Mouse (Mus musculus): ENCODE measurements at regions not wholly inside any gene's neighbourhood (a gene's known extent, or its start where the extent isn't known, plus 50 kb on each side); places are given as distances from the start of the nearest gene placed in this dataset.

GRCm38 (mm10) chr10:37677826-37678225 is 539.1 kb upstream of the Marcks start:
- no peak for DNase-seq (ENCODE audit: low spot score)
- WGBS: 85% methylated on average over 1 of the region's 1 CpGs
- H3K27ac ChIP-seq (replicated peaks): no peak overlapping the region
- no peaks in the 10 kb centered on the region for H3K9me3 ChIP-seq
- H3K4me3 ChIP-seq: no peak overlapping the region
- no peaks in the 10 kb centered on the region for H3K27me3 ChIP-seq (replicated peaks; ENCODE audit: low read depth, poor library complexity, severe bottlenecking)
- no peaks in the 10 kb centered on the region for H3K4me1 ChIP-seq
- H3K36me3 ChIP-seq (replicated peaks): no peaks in the 10 kb centered on the region

DNA sequence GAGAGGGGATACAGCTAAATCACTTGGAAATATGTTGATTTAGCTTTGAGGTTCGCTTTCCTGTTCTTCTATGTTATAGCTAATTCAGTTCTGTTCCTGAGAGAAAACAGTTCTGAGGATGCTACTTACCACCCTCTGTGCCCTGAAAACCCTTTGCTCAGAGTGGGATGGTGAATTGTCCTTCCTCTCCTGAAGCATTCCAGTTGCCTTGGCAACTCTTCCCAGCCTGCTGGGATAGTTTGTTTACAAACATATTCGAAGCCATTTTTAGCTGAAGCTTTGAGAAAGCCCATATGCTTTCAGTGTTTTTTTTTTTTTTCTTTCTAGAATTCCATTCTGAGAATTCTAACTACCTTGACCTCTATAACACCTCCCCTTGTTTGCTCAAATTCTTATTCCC is 530.1 kb upstream of the Marcks start:
- DNase-seq (ENCODE audit: low spot score): no peak
- Histone ChIP-seq H3K27ac (replicated peaks) (no peak overlapping the region), H3K4me1 (peaks cover 26% of the 10 kb centered on the region), H3K4me3 (no peak overlapping the region), H3K36me3 (replicated peaks) (no peaks in the 10 kb centered on the region), H3K27me3 (replicated peaks; ENCODE audit: low read depth, poor library complexity, severe bottlenecking) (no peaks in the 10 kb centered on the region), H3K9me3 (no peaks in the 10 kb centered on the region)
- WGBS: 60% methylated on average over 2 of the region's 2 CpGs

DNA sequence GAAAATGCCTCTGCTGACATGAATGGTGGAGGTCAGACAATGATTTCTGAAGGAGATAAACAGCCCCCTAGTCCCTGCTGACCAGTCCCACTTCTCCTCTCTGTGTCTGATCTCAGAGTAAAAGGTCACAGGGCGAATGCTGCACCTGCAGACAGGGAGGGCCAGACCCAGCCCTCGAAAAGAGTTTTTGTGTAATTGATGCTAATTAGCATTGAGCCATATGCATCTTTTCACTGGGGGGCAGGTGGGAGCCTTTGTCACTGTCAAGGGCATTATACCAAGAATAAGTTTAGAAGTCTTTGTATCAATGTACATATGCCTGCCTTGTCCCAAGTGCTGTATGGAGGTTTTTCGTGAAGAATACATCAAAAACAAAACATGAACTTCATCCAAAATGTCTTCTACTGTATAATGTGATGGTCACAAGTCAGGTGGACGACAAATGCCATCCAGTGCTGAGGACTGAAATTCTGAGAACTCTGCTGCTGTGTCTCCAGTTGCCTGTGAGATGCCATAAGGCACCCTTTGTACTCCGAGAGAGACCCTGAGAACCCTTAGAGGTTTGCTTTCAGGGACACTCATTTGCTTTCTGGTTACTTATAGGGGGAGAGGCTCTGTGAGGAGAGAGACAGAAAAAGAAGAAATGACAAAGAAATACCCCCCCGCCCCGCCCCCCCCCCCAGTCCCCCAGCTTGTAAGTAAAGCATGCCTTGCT is 528.5 kb upstream of the Marcks start:
- H3K36me3 ChIP-seq (replicated peaks): no peaks in the 10 kb centered on the region
- peak; percentile 12 for DNase-seq (ENCODE audit: low spot score)
- peak overlapping the region; percentile 40; the same call in 1 of the 2 replicates for H3K27ac ChIP-seq (replicated peaks)
- 43% methylated on average over 7 of the region's 7 CpGs for WGBS
- H3K9me3 ChIP-seq: no peaks in the 10 kb centered on the region
- H3K4me3 ChIP-seq: no peak overlapping the region
- no peaks in the 10 kb centered on the region for H3K27me3 ChIP-seq (replicated peaks; ENCODE audit: low read depth, poor library complexity, severe bottlenecking)
- H3K4me1 ChIP-seq: peaks cover 26% of the 10 kb centered on the region

GRCm38 (mm10) chr10:37666535-37666934 is 527.8 kb upstream of the Marcks start:
- 73% methylated on average over 2 of the region's 2 CpGs for WGBS

GRCm38 (mm10) chr10:37637001-37637562 is 498.4 kb upstream of the Marcks start:
- DNase-seq (ENCODE audit: low spot score): peak; percentile 79
- peaks cover 24% of the 10 kb centered on the region for H3K4me1 ChIP-seq
- no peaks in the 10 kb centered on the region for H3K9me3 ChIP-seq
- WGBS: 28% methylated on average over 7 of the region's 7 CpGs
- peak overlapping the region; percentile 12; the same call in 1 of the 2 replicates for H3K4me3 ChIP-seq
- no peaks in the 10 kb centered on the region for H3K27me3 ChIP-seq (replicated peaks; ENCODE audit: low read depth, poor library complexity, severe bottlenecking)
- H3K36me3 ChIP-seq (replicated peaks): no peaks in the 10 kb centered on the region
- H3K27ac ChIP-seq (replicated peaks): peak overlapping the region; percentile 69

More at GRCm38 (mm10) chr10:37666535-37666934, 527.8 kb upstream of the Marcks start:
- Histone ChIP-seq H3K4me1 (peaks cover 26% of the 10 kb centered on the region), H3K9me3 (no peaks in the 10 kb centered on the region), H3K27me3 (replicated peaks; ENCODE audit: low read depth, poor library complexity, severe bottlenecking) (no peaks in the 10 kb centered on the region), H3K27ac (replicated peaks) (no peak overlapping the region), H3K36me3 (replicated peaks) (no peaks in the 10 kb centered on the region), H3K4me3 (no peak overlapping the region)
- no peak for DNase-seq (ENCODE audit: low spot score)

- H3K27ac ChIP-seq (replicated peaks): peak overlapping the region; percentile 69
- no peaks in the 10 kb centered on the region for H3K27me3 ChIP-seq (replicated peaks; ENCODE audit: low read depth, poor library complexity, severe bottlenecking)
- peaks cover 24% of the 10 kb centered on the region for H3K4me1 ChIP-seq
- peak overlapping the region; percentile 12; the same call in 1 of the 2 replicates for H3K4me3 ChIP-seq
- 37% methylated on average over 4 of the region's 4 CpGs for WGBS
- no peaks in the 10 kb centered on the region for H3K9me3 ChIP-seq
- DNase-seq (ENCODE audit: low spot score): no peak
- no peaks in the 10 kb centered on the region for H3K36me3 ChIP-seq (replicated peaks)
Measured at GRCm38 (mm10) chr10:37636421-37636820, 497.7 kb upstream of the Marcks start.

- H3K4me3 ChIP-seq: no peak overlapping the region
- 92% methylated on average over 1 of the region's 1 CpGs for WGBS
- no peaks in the 10 kb centered on the region for H3K27me3 ChIP-seq (replicated peaks; ENCODE audit: low read depth, poor library complexity, severe bottlenecking)
- no peaks in the 10 kb centered on the region for H3K9me3 ChIP-seq
- no peak for DNase-seq (ENCODE audit: low spot score)
- no peaks in the 10 kb centered on the region for H3K36me3 ChIP-seq (replicated peaks)
- peaks cover 13% of the 10 kb centered on the region for H3K4me1 ChIP-seq
- no peak overlapping the region for H3K27ac ChIP-seq (replicated peaks)
Measured at GRCm38 (mm10) chr10:37630403-37630802, 491.7 kb upstream of the Marcks start.

DNA sequence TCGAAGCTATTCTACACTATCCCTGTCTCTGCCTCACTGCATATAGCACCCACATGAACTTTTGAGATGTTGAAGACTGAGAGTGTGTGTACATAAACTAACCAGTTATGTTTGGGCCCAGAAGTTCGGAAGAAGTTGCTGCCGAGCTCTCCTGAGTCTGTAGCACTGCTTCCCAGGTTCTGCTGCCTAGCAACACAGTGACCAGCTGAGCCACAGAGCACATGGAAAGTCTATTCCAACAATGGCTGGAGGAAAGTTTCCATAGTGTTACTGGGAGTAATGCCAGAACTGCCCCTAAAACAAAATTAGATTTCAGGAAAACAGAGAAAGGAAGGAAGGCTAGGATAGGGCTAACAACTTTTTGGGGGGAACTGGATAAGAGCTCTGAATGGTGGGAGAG is 489.2 kb upstream of the Marcks start:
- Histone ChIP-seq H3K27me3 (replicated peaks; ENCODE audit: low read depth, poor library complexity, severe bottlenecking) (no peaks in the 10 kb centered on the region), H3K4me1 (peaks cover 9% of the 10 kb centered on the region), H3K36me3 (replicated peaks) (no peaks in the 10 kb centered on the region), H3K27ac (replicated peaks) (no peak overlapping the region; the same call in 1 of the 2 replicates), H3K9me3 (no peaks in the 10 kb centered on the region), H3K4me3 (no peak overlapping the region)
- no peak for DNase-seq (ENCODE audit: low spot score)
- 87% methylated on average over 3 of the region's 3 CpGs for WGBS

- Histone ChIP-seq H3K27me3 (replicated peaks; ENCODE audit: low read depth, poor library complexity, severe bottlenecking) (no peaks in the 10 kb centered on the region), H3K27ac (replicated peaks) (no peak overlapping the region), H3K4me3 (no peak overlapping the region), H3K9me3 (no peaks in the 10 kb centered on the region), H3K36me3 (replicated peaks) (no peaks in the 10 kb centered on the region), H3K4me1 (peaks cover 9% of the 10 kb centered on the region)
- DNase-seq (ENCODE audit: low spot score): peak; percentile 31
- WGBS: 51% methylated on average over 5 of the region's 5 CpGs
Measured at GRCm38 (mm10) chr10:37626758-37627201, 488.1 kb upstream of the Marcks start.

DNA sequence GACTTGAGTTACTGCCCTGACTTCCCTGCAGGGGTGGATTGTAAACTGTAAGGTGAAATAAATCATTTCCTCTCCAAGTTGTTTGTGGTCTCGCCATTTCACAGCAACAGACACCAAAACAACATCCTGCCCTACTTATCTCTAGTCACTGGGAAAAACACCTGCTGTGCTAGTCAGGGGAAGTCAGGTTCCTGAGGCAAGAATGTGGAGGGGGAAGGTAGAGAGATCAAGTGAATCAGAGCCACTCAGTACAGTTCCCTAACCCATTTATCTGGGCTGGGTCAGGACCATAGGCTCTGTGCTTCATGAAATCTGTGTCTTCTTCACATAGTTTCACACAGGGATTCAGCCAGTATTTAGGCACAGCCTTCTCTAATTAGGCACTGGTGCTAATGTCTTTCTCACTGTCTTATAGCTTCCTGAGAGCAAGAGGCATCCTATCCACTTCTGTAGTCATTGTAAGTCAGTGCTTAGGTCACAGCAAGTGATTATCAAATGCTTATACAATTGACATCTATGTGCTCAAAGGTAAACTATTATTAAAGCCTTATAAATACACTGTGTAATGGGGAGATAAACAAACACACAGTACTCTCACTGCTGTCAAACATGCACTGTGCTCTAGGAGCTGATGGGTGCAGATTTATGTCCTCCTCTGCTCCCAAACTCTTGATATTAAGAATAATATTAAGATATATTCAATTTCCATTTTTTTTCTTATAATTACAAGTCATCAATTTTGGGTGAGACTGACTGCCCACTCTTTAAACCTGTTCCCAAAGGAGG is 487.4 kb upstream of the Marcks start:
- Histone ChIP-seq H3K27me3 (replicated peaks; ENCODE audit: low read depth, poor library complexity, severe bottlenecking) (no peaks in the 10 kb centered on the region), H3K27ac (replicated peaks) (no peak overlapping the region), H3K4me1 (peaks cover 9% of the 10 kb centered on the region), H3K36me3 (replicated peaks) (no peaks in the 10 kb centered on the region), H3K4me3 (no peak overlapping the region), H3K9me3 (no peaks in the 10 kb centered on the region)
- no peak for DNase-seq (ENCODE audit: low spot score)
- WGBS: 44% methylated on average over 1 of the region's 1 CpGs

- no peak for DNase-seq (ENCODE audit: low spot score)
- Histone ChIP-seq H3K4me1 (peaks cover 11% of the 10 kb centered on the region), H3K27ac (replicated peaks) (no peak overlapping the region), H3K27me3 (replicated peaks; ENCODE audit: low read depth, poor library complexity, severe bottlenecking) (no peaks in the 10 kb centered on the region), H3K9me3 (no peaks in the 10 kb centered on the region), H3K36me3 (replicated peaks) (no peaks in the 10 kb centered on the region), H3K4me3 (no peak overlapping the region)
Measured at GRCm38 (mm10) chr10:37623041-37623440, 484.3 kb upstream of the Marcks start.

DNA sequence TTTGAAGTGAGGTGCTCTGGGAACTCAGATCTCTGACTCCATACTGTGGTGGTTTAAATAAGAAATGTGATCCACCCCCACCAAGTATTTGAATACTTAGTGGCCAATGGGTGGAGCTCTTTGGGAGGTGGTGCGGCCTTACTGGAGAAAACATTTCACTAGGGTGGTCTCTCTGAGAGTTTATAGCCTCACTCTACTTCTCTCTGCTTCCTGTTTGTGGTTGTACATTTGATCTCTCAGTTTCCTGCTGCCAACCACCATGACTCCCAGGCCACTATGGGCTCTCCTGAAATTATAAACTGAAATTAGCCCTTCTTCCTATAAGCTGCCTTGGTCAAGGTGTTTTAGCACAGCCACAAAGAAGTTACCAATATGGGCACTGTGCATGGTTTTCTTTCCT is 479.9 kb upstream of the Marcks start:
- Histone ChIP-seq H3K27me3 (replicated peaks; ENCODE audit: low read depth, poor library complexity, severe bottlenecking) (no peaks in the 10 kb centered on the region), H3K9me3 (no peaks in the 10 kb centered on the region), H3K27ac (replicated peaks) (0 out of 2 replicates have a peak overlapping the region, but pooled peaks have one; percentile 40), H3K4me3 (no peak overlapping the region), H3K4me1 (peaks cover 27% of the 10 kb centered on the region), H3K36me3 (replicated peaks) (no peaks in the 10 kb centered on the region)
- WGBS: 76% methylated on average over 1 of the region's 1 CpGs
- no peak for DNase-seq (ENCODE audit: low spot score)

All from embryonic facial prominence, embryonic 10.5 days (tissue).